Mouse (Mus musculus): Measurements from ENCODE around the gene Stag2.

- TF ChIP-seq POLR2A (IDR thresholded peaks at IDR 0.05; ENCODE audit: insufficient read depth, low read depth, low read length), result no peak
- no peak for TF ChIP-seq CTCF (IDR thresholded peaks at IDR 0.05)
- no peak for TF ChIP-seq EP300 (IDR thresholded peaks at IDR 0.05; ENCODE audit: insufficient read depth, low read depth, low read length)
Measured at GRCm38 (mm10) chrX:42153056-42153455, 3.9 kb downstream of the Stag2 start.
